Mouse (Mus musculus): ENCODE data around the gene Lrrc58.

Lrrc58 gene

GRCm38 (mm10) chr16:37867791-37868505 lies at the start of gene Lrrc58:
Gene Lrrc58, plus strand, starts transcription at chr16:37868389.
- DNase-seq (ENCODE audit: low read depth, low spot score): peak; percentile 79

GRCm38 (mm10) chr16:37823949-37824348 lies 44.2 kb upstream of the Lrrc58 start:
- DNase-seq (ENCODE audit: low read depth, low spot score): no peak

- no peak for DNase-seq (ENCODE audit: low read depth, low spot score)
These were observed 43.2 kb upstream of the Lrrc58 start for GRCm38 (mm10) chr16:37824778-37825505.

GRCm38 (mm10) chr16:37826286-37826685 lies 41.9 kb upstream of the Lrrc58 start:
- DNase-seq (ENCODE audit: low read depth, low spot score): no peak

- DNase-seq (ENCODE audit: low read depth, low spot score): no peak
These were observed 37.1 kb upstream of the Lrrc58 start for GRCm38 (mm10) chr16:37831041-37831440.

GRCm38 (mm10) chr16:37837571-37837970 lies 30.6 kb upstream of the Lrrc58 start:
- DNase-seq (ENCODE audit: low read depth, low spot score): no peak

- DNase-seq (ENCODE audit: low read depth, low spot score): no peak
These were observed 25.8 kb upstream of the Lrrc58 start for GRCm38 (mm10) chr16:37842439-37842838.

GRCm38 (mm10) chr16:37843740-37844139 lies 24.4 kb upstream of the Lrrc58 start:
- no peak for DNase-seq (ENCODE audit: low read depth, low spot score)

GRCm38 (mm10) chr16:37845202-37845925 lies 22.8 kb upstream of the Lrrc58 start:
- DNase-seq (ENCODE audit: low read depth, low spot score): no peak

GRCm38 (mm10) chr16:37847081-37847480 lies 21.1 kb upstream of the Lrrc58 start:
- DNase-seq (ENCODE audit: low read depth, low spot score): no peak

- DNase-seq (ENCODE audit: low read depth, low spot score): peak; percentile 25
These were observed 16.8 kb upstream of the Lrrc58 start for GRCm38 (mm10) chr16:37851366-37851765.

GRCm38 (mm10) chr16:37853279-37853678 lies 14.9 kb upstream of the Lrrc58 start:
- DNase-seq (ENCODE audit: low read depth, low spot score): no peak

- DNase-seq (ENCODE audit: low read depth, low spot score): no peak
These were observed 14.1 kb upstream of the Lrrc58 start for GRCm38 (mm10) chr16:37854054-37854453.

- no peak for DNase-seq (ENCODE audit: low read depth, low spot score)
These were observed 13.6 kb upstream of the Lrrc58 start for GRCm38 (mm10) chr16:37854593-37854992.

- DNase-seq (ENCODE audit: low read depth, low spot score): no peak
These were observed 12.6 kb upstream of the Lrrc58 start for GRCm38 (mm10) chr16:37855583-37855982.

- DNase-seq (ENCODE audit: low read depth, low spot score): no peak
These were observed 11.9 kb upstream of the Lrrc58 start for GRCm38 (mm10) chr16:37856327-37856726.

GRCm38 (mm10) chr16:37857495-37857894 lies 10.7 kb upstream of the Lrrc58 start:
- no peak for DNase-seq (ENCODE audit: low read depth, low spot score)

- DNase-seq (ENCODE audit: low read depth, low spot score): no peak
These were observed 8.0 kb upstream of the Lrrc58 start for GRCm38 (mm10) chr16:37860213-37860612.

GRCm38 (mm10) chr16:37861029-37861428 lies 7.2 kb upstream of the Lrrc58 start, which contains the start of gene Gm36028:
Gene Gm36028, minus strand, starts transcription at chr16:37861146.
- no peak for DNase-seq (ENCODE audit: low read depth, low spot score)

- DNase-seq (ENCODE audit: low read depth, low spot score): no peak
These were observed 4.3 kb upstream of the Lrrc58 start for GRCm38 (mm10) chr16:37863876-37864275.

GRCm38 (mm10) chr16:37865841-37866240 lies 2.3 kb upstream of the Lrrc58 start:
- no peak for DNase-seq (ENCODE audit: low read depth, low spot score)
